Mouse (Mus musculus) liver, embryonic 15.5 days (tissue): ENCODE data around the gene Hoxd4. TPM values are rescaled to one million over a fixed set of nuclear protein-coding genes. Genes with fewer than 3 reads are reported as not detected.

Source experiments
- ATAC-seq: fragments of 200-750 bp; cut with Nextera tagmentation; 2 replicates; pipeline ENCODE4 v1.8.0; 2017; ENCODE audit warnings: moderate number of reproducible peaks, mild to moderate bottlenecking, moderate library complexity; ENCODE audit not compliant: insufficient read depth
- H3K27ac ChIP-seq: fragments of 300-500 bp; sonication (generic); replicated peaks from 2 replicates; pipeline ENCODE4 v1.5.1; 2015; ENCODE audit warnings: mild to moderate bottlenecking, inconsistent platforms
- H3K27me3 ChIP-seq: fragments of 300-500 bp; sonication (generic); 2 replicates; pipeline ENCODE4 v1.6.1; 2015; ENCODE audit warnings: mild to moderate bottlenecking, inconsistent platforms
- H3K36me3 ChIP-seq: fragments of 300-500 bp; sonication (generic); replicated peaks from 2 replicates; pipeline ENCODE4 v1.6.1; 2015; ENCODE audit warnings: moderate library complexity, mild to moderate bottlenecking, inconsistent platforms
- H3K4me1 ChIP-seq: fragments of 300-500 bp; sonication (generic); replicated peaks from 2 replicates; pipeline ENCODE4 v1.6.1; 2015; ENCODE audit warnings: inconsistent platforms
- H3K4me2 ChIP-seq: fragments of 300-500 bp; sonication (generic); 2 replicates; pipeline ENCODE4 v1.6.1; 2015; ENCODE audit warnings: moderate library complexity, mild to moderate bottlenecking, inconsistent platforms
- H3K4me3 ChIP-seq: fragments of 300-500 bp; sonication (generic); replicated peaks from 2 replicates; pipeline ENCODE4 v1.5.1; 2015; ENCODE audit warnings: mild to moderate bottlenecking, inconsistent platforms
- H3K9ac ChIP-seq: fragments of 300-500 bp; sonication (generic); 2 replicates; pipeline ENCODE4 v1.6.1; 2015; ENCODE audit warnings: moderate library complexity, mild to moderate bottlenecking, inconsistent platforms
- H3K9me3 ChIP-seq: fragments of 300-500 bp; sonication (generic); replicated peaks from 2 replicates; pipeline ENCODE4 v1.6.1; 2016; ENCODE audit warnings: inconsistent platforms
- WGBS: fragments of 180-500 bp; shearing (Covaris S2); methylation state at CpG from one replicate; pipeline ENCODE4 v1.1.7; 2015; ENCODE audit warnings: mixed read lengths; ENCODE audit not compliant: insufficient replicate concordance; 5-methylcytosine and 5-hydroxymethylcytosine counted together
- polyA plus RNA-seq: library from polyadenylated mRNA; unstranded; fragments of >200 nt; fragmentation: Nextera tagmentation; extraction: Ambion mirVana; gene quantifications from 2 replicates; pipeline ENCODE4 v1.2.1, GENCODE M21; 2015

The Hoxd4 gene
- polyA plus RNA-seq, 1 experiment from 2014 or later = not detected

DNA sequence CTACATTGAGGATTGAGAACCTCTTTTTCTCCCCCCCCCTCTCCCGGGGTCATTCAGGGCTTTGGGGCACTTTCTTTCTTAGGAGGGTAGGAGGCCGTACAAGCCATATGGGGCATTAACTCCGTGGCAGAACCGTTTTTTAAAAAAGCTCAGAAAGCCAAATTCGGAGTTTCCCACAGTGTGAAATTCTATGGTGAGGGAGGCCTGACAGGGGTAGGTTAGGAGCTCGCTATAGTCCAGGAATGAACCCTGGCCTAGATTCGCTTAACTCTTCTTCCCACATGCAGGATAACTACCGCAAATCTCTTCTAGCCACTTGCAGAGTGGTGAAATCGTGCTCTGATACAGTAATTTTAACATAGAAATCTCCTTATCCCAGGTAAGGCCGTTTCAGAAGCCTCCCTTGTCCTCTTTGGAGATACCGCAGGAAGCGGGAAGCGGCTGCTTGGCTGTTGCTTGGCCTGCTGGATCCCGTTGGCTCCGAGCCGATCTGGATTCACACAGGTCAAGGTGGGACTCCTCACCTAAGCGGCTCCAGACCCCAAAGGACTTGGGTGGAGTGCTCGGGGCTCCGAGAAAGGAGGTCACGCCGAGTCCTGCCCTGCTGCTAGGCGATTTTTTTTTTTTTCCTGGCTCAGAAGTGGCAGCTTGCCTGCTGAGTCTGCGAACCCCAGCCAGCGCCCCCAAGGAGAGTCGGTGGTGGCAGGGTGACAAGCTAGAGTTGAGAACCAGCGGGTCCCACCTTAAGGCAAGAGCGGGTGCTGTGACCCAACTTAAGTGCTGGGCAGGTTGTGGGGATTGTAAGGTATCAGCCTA is 23.5 kb downstream of the Hoxd4 start:
- H3K9ac ChIP-seq = no peak overlapping the region
- H3K27ac ChIP-seq = no peak overlapping the region
- peaks cover 100% of the 10 kb centered on the region for H3K27me3 ChIP-seq
- H3K4me1 ChIP-seq = no peaks in the 10 kb centered on the region
- H3K36me3 ChIP-seq = no peaks in the 10 kb centered on the region
- no peak overlapping the region for H3K4me2 ChIP-seq
- 9% methylated on average over 27 of the region's 27 CpGs for WGBS
- no peak for ATAC-seq
- H3K4me3 ChIP-seq = no peak overlapping the region
- H3K9me3 ChIP-seq = no peaks in the 10 kb centered on the region

DNA sequence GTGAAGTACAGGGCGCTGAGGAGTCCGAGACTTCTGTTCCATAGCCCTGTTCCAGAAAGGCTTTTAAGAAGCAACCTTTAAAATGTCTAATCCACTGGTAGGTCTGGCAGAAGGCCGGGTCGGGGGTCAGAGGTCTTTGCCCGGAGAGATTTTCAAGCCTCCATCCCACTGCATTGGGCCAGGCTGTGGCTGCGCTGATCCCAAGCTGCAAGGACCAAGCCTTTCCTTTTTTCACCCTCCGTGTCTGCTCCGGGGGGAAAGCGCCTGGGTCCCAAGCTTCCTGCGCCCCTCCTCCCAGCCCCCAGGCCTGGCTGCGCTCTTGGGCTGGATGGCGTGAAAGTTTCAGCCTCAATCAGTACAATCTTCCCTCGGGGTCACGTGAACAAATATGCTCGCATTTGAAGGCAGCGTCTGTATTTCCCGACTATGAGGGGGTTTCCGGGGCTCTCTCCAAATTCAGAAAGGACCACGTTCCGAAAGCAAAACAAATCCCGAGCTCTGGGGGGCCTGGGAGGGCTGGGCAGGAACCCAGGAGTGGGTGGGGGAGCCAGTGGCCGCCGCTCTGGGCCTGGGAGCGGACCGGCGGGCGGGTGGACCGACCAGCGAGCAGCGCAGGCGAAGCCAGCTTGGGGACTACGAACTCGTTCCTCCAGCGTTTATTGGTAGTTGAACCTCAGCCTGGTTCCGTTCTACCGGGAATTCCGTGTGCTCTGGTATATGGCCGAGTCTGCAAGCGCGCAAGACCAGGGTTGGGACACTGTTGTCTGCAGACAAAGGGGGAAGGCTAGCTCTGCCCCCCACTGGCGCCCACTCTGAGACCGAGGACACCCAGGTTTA is 24.3 kb downstream of the Hoxd4 start:
- Histone ChIP-seq H3K27ac (no peak overlapping the region), H3K4me2 (no peak overlapping the region; the same call in 1 of the 2 replicates), H3K36me3 (no peaks in the 10 kb centered on the region), H3K4me3 (no peak overlapping the region), H3K4me1 (no peaks in the 10 kb centered on the region), H3K9ac (no peak overlapping the region), H3K9me3 (no peaks in the 10 kb centered on the region), H3K27me3 (peaks cover 100% of the 10 kb centered on the region)
- 2% methylated on average over 42 of the region's 42 CpGs for WGBS
- ATAC-seq = no peak

DNA sequence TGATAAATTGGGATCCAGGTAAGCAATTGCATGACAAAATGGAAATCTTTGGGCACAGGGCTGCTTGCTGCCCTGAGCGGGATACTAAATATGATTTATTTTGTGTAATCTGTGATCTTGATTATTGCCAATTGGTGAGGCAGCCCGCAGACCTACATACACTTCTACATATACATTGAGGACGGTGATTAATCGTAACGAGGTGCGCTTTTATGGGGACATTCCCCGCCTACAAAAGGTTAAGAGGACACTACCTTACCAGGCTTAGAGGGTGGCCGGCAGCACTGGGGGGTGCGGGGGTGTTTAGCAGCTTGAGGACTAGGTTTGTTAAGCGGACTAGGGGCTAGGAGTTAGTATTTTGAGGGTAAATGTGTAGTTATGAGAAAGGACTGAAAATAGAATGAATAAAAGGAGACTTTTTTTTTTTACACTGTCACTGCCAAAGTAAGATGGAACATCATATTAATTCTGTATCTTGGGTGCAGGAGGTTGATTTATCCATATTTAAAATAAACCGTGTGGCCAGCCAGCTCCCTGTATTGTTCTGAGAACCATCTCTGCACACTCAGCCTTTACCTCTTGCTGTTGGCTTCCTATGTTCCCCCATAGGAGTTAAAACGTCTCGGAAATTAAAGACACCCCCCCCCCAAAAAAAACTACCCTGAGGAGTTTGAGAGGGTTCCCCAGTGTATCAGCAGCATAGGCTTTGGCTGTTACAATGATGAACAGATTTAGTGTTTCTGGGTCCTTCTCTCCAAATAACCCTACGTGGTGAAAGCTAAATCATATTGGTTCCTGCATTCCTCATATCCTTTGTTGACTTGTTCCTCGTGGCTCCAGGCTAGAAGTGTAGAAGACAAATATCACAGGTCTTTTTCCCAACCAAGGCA is 25.2 kb downstream of the Hoxd4 start:
- H3K4me1 ChIP-seq = no peaks in the 10 kb centered on the region
- 14% methylated on average over 15 of the region's 15 CpGs for WGBS

DNA sequence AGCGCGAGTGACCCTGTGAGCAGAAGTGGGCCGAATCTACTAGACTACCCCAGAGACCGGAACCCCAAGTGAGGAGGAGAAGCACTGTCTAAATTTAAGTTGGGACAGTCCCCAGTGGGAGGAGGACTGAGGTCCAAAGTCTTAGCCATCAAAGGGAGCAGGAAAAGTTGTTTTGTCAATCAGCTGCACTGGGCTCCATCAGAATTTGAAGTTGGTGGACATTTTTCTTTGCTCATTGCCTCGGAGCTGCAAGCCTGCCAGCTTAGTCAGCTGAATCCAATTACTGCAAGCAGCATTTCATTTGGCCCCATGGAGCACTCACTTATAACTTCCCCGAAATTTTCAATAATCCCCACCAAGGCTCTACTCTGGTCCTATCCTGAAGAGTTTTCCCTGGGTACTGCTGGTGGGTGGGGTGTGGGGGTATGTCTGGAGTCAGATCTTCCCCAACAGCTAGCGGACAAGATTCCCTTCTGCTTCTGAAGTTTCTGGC is 25.9 kb downstream of the Hoxd4 start:
- Histone ChIP-seq H3K9me3 (no peaks in the 10 kb centered on the region), H3K9ac (no peak overlapping the region), H3K4me3 (no peak overlapping the region), H3K27ac (no peak overlapping the region), H3K27me3 (peaks cover 100% of the 10 kb centered on the region), H3K4me1 (no peaks in the 10 kb centered on the region), H3K4me2 (no peak overlapping the region), H3K36me3 (no peaks in the 10 kb centered on the region)
- WGBS = 19% methylated on average over 7 of the region's 7 CpGs
- no peak for ATAC-seq

More for the DNA sequence above, 25.2 kb downstream of the Hoxd4 start:
- ATAC-seq = no peak
- Histone ChIP-seq H3K27me3 (peaks cover 100% of the 10 kb centered on the region), H3K4me3 (no peak overlapping the region), H3K4me2 (no peak overlapping the region), H3K9me3 (no peaks in the 10 kb centered on the region), H3K9ac (no peak overlapping the region), H3K36me3 (no peaks in the 10 kb centered on the region), H3K27ac (no peak overlapping the region)

DNA sequence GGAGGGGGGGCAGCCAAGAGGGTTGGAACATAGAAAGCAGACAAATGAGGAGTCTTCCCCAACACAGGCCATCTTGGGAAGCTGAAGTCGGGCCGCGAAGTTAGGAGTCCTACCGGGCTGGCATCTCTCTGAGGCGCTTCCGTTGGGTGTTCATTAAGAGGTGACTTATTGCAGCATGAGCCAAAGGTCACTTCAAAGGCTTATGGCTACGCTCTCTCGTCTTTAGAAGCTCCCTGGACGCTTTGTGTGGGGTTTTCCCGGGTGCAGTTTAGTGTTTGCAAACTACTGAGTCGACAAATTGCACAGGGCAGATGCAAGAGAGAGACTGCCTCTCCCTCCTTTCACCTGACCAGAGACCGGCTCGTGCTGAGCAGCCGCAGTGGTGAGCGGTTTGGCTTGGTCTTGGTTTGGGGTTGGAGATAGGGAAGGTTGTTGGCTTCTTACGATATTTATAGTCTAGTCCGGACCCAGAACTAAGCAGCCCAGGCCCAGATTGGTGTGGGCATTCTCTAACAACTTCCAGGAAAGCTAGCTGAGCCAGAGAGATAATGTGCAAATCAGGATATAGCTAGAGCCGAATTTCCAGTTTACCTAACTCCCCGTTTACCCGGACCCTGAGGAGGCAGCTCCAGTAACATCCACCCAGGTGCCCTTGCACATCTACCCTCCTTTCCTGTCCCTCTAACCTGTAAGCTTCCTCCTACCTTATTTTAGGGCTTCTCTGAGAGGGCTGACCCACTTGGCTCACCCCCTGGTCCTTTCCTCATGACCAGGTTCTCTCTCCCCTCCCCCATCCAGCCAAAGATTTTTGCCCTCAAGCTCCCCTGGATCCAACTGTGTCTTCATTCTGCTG is 27.1 kb downstream of the Hoxd4 start:
- no peak overlapping the region for H3K4me2 ChIP-seq
- H3K4me1 ChIP-seq = no peaks in the 10 kb centered on the region
- ATAC-seq = no peak
- H3K9ac ChIP-seq = no peak overlapping the region
- H3K4me3 ChIP-seq = no peak overlapping the region
- H3K9me3 ChIP-seq = no peaks in the 10 kb centered on the region
- peaks cover 99% of the 10 kb centered on the region for H3K27me3 ChIP-seq
- no peaks in the 10 kb centered on the region for H3K36me3 ChIP-seq
- no peak overlapping the region for H3K27ac ChIP-seq
- 2% methylated on average over 20 of the region's 20 CpGs for WGBS

DNA sequence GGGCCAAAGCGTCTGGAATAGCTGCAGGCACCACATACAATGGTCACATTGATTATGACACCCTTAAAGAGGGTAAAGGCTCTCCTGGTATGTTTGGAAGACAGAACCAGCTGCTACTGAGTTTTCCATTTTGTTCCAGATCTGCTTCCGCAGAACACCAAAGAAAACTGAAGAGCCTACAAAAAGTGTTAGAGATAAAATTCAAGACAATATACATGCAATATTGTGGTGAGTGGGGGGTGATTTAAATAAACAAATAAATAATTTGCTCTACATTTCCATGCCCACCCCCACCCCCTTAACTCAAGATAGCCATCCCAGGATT is 27.7 kb downstream of the Hoxd4 start:
- peaks cover 99% of the 10 kb centered on the region for H3K27me3 ChIP-seq
- H3K4me2 ChIP-seq = no peak overlapping the region
- 19% methylated on average over 2 of the region's 2 CpGs for WGBS

DNA sequence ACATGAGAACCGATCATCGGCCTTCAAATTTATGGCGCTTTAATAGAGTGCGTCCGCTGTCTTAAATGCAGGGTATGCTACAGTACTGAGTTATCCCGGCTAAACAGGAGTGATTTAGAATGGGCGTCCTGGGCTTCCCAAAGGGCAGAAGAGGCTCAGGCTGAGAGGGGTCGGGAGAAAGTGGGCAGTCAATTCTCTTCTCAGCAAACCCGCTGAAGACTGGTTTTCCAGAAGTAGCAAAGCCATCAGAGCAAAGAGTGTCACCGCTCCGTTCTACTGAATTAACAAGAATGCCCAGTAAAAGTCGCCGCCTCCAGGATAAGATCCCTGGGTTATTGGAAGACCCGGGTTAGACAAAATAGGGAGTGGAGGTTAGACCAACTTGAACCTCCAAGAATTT is 28.1 kb downstream of the Hoxd4 start:
- H3K9me3 ChIP-seq = no peaks in the 10 kb centered on the region
- no peak overlapping the region for H3K27ac ChIP-seq
- peaks cover 99% of the 10 kb centered on the region for H3K27me3 ChIP-seq
- H3K9ac ChIP-seq = no peak overlapping the region
- no peak overlapping the region for H3K4me2 ChIP-seq
- H3K36me3 ChIP-seq = no peaks in the 10 kb centered on the region
- no peaks in the 10 kb centered on the region for H3K4me1 ChIP-seq
- no peak for ATAC-seq
- no peak overlapping the region for H3K4me3 ChIP-seq
- WGBS = 4% methylated on average over 14 of the region's 14 CpGs

More for the DNA sequence above, 27.7 kb downstream of the Hoxd4 start:
- Histone ChIP-seq H3K4me3 (no peak overlapping the region), H3K9me3 (no peaks in the 10 kb centered on the region), H3K4me1 (no peaks in the 10 kb centered on the region), H3K36me3 (no peaks in the 10 kb centered on the region), H3K9ac (no peak overlapping the region), H3K27ac (no peak overlapping the region)
- ATAC-seq = no peak

DNA sequence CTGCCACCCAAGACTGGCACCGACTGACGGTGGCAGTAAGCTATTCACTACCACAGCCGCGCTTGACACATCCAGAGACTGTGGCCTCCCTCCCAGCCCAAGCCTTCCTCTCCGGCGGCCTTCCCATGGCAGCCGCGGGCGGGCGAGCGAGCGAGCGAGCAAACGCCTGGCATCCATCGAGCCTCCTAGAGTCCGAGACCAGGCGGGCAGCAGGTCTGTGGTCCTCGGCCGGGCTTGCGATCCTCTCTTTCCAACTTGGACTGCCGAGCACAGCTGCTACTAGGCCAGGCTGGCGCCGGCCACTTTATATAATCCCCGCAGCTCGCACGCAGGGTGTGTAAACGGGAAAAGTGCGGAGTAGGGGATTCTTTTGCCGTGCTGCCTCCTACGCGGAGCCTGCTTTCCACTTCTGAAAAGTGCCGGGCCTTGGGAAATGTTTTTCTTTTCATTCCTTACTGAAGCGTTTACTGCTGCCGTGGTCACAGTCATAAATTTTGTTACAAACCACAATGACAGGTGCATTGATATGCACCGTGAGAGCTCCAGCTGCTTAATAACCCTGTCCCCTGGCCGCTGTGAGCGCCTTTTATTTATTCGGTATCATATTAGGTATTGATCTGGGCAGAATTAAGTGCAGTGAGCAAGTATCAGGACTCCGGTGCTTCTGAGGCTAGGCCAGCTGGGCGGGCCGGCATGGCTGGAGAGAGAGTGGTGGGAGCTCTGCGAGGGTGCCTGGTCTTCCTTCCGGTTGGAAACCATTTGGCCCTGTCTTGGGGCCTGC is 28.8 kb downstream of the Hoxd4 start:
- no peak for ATAC-seq
- Histone ChIP-seq H3K4me1 (no peaks in the 10 kb centered on the region), H3K4me2 (no peak overlapping the region), H3K36me3 (no peaks in the 10 kb centered on the region), H3K9ac (no peak overlapping the region), H3K27ac (no peak overlapping the region), H3K9me3 (no peaks in the 10 kb centered on the region), H3K4me3 (no peak overlapping the region), H3K27me3 (peaks cover 99% of the 10 kb centered on the region)
- 3% methylated on average over 43 of the region's 43 CpGs for WGBS

DNA sequence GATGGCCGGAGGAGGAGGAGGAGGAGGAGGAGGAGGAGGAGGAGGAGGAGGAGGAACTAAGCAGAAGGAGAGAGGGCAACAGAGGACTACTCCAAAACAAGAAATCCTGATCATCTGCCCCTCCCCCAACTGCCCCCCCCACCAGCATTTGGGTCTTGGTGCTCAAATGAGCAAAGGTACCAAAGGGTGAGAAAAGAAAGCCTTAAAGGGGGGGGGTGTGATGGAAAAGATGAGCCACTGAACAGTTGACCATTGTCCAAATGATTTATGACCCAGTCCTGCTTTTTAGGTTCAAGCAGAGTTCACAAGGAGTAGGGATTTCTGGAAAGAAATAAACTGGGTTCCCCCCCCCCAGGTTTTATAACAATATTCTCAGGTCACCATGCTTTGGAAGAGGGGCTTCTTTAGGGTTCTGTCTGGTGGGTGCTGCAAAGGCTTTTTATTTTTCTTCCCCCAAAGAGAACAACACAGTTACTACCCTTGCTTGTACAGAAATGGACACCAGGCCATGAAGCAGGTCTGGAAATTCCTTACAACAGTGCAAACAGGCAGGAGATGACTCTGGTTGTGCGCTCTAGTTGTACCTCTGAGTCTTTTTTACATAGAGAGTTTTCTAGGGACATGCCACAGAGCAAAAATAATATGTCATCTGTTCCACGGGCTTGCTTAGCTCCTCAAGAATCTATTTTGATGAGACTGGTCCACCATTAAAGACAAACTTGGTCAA is 29.7 kb downstream of the Hoxd4 start:
- H3K4me2 ChIP-seq = no peak overlapping the region
- no peaks in the 10 kb centered on the region for H3K9me3 ChIP-seq
- H3K4me1 ChIP-seq = no peaks in the 10 kb centered on the region
- ATAC-seq = no peak
- 42% methylated on average over 2 of the region's 3 CpGs for WGBS
- H3K27me3 ChIP-seq = peaks cover 99% of the 10 kb centered on the region
- no peak overlapping the region for H3K9ac ChIP-seq
- H3K36me3 ChIP-seq = no peaks in the 10 kb centered on the region
- H3K27ac ChIP-seq = no peak overlapping the region
- H3K4me3 ChIP-seq = no peak overlapping the region
